Mouse (Mus musculus) heart, postnatal 25 days (tissue): Measurements from ENCODE around the gene Rab1a. TPM values are rescaled to one million over a fixed set of nuclear protein-coding genes. Genes with fewer than 3 reads are reported as not detected.
"Not testable (repeated sequence)": the region's sequence is repeated elsewhere in the genome, so short reads cannot be mapped to it uniquely, and the experiment has no call there.

Experiments
- DNase-seq: peaks from one replicate; pipeline ENCODE4 v3.0.0; 2022; ENCODE audit warnings: low spot score
- intact Hi-C: fragments of 180-260 bp; cut with DNase I; formaldehyde crosslinking; loops from one replicate; pipeline ENCODE4 v1.15.1; 2025
- total RNA-seq, 2 experiments: library from RNA; stranded (reverse); gene quantifications; 2 replicates each; pipeline ENCODE4 v1.2.3; 2021

Rab1a gene
- total RNA-seq = 100 to 1,000 TPM; 118 to 135 TPM

DNA sequence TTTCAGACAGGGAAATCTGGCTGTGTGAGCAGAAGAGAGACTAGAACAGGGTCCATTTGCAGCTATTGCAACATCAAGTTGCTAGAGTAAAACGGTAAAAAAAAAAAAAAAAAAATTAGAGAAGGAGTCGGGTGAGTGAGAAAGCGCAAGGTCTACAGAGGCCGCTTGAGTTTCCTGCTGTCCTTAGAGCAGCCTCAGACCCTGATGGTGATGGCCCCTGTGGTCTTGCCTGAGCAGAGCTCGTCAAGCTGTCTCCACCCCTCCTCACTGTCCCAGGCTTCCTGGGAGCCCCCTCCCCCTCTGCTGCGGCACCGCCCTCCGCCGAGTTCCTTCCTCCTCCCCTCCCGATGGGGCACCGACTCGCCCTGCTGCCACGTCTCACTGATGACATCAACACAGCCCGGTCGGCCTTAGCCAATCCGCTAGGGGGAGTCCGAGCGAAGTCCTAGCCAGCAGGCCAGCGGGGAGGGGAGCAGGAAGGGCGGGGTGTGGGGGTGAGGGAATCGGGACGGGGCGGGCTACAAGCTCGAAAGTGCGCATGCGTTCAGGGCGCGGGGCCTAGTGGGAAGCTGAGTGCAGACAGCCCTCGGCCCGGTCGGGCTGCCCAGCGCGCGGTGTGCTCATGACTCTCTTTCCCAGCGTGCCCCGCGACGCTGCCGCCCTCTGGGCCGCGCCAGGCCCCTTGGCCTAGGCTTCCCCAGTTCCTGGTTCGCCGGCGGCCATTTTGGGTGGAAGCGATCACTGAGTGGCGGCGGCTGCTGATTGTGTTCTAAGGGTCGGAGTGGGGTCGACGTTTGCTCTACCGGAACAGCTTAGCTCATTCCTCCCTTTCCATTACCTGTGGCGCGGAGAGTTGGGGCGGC is at the start of gene Rab1a:
Rab1a (plus strand) TSS at position 720 of the 863 bp plus-strand sequence.
- peak; percentile 100 for DNase-seq

DNA sequence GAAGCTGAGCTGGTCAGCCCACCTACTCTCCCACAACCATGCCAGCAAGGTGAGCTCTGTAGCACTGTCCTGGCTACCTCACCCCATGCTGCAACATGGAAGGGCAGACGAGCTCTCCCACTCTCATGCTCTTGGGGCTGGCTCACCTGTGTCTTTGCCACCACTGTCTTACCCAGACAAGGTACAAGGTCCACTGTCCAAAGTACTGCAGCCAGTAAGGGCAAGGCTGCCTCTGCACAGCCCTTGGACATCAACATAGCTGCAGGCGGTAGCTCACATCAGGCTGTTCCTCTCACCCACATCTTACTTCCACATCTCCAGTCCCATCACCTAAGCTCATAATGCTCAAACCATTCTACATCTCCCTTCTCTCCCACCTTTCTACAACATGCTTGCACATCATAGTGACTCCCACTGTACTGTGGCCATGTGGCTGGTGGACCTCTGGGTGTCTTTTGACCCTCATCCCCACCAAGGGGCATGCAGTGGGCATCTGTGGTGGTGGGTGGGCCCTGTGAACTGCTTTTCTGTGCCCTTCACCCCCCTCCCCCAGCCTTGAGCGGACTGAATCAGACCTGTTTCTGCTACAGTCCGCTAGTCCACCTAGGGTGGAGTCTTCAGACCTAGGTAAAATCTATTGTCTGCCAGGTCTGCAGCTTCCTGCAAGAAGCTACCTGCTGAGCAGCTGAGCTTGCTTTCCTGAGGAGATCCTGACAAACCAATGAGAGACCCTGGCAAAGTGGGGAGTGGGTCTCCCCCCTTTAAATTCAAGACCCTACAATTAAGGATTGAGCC is 48.9 kb upstream of the Rab1a start:
- intact Hi-C loops = no loop called here
- DNase-seq = no peak

More for the DNA sequence above, at the start of gene Rab1a:
- intact Hi-C loops = loop anchor here (2.0 to 5.0 kb wide), 2 partner anchors 48 to 131 kb away; partner anchors contain the start of genes Cep68 and Slc1a4

DNA sequence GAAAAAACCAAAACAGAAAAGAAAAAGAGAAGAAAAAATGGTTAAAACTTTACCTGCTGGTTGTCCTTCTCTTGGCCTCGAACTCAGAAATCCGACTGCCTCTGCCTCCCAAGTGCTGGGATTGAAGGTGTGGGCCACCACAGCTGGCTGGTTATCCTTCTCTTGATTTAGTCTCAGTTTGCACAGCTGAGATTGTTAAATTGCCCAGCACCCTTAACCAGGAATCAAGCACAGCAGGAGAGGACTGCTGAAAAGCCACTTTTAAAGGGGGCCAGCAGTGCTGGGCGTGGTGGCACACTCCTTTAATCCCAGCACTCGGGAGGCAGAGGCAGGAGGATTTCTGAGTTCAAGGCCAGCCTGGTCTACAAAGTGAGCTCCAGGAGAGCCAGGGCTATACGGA is 47.7 kb upstream of the Rab1a start:
- not testable (repeated sequence) for DNase-seq

DNA sequence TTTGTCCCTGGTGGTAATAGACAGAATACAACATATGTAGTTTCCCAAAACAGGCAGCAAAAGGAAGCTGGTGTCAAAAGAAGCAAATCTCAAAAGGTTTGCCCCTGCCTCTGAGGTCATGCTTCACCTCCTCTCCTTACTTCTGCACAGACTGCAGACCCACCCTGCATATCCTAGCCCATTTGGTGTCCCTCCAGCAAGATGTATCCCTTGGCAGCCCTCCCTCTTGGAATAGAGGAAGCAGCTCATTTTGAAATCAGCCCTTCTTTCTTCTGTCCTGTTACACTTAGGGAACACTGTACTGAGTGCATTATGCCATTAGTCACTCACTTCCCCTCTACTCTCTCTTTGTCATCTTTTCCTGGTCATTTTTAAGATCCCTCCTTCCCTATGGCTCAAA is 42.4 kb upstream of the Rab1a start:
- DNase-seq = no peak
- intact Hi-C loops = no loop called here

More for the DNA sequence above, 47.7 kb upstream of the Rab1a start:
- intact Hi-C loops = not testable (repeated sequence)

DNA sequence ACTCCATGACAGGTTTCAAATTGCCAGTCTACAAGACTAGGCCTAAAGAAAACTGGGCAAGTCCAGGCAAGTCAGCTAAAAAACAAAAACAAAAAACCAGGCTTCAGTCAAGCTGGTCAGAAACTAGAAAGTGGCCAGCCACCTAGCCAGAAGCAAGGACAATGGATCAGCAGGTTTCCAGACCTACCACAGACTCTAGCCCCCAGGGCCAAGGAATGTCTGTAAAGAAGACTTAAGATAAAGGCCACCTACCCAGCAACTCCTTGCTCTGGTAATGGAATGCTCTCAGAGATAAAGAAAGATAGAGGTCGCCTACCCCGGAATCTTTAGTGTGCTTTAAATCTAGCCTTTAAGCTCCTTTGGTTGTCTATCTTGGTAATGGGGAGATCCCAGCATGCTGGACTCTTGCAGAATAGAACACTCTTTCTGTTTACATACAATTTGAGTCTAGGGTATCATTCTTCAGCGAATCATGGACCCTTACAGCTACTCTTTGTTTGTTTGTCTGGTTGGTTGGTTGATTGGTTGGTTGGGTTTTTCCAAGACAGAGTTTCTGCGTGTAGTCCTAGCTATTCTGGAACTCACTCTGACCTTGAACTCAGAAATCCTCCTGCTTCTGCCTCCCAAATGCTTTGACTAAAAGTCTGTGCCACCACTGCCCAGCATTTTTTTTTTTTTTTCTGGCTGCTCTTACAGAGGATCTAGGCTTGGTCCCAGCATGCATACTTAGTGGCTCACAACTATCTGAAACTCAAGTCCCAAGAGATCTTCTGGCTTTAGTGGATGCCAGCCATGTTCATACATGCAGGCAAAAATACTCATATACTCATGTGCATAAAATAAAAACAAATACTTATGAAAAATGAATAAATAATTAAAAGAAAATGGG is 36.0 kb upstream of the Rab1a start:
- no peak for DNase-seq
- intact Hi-C loops = no loop called here

DNA sequence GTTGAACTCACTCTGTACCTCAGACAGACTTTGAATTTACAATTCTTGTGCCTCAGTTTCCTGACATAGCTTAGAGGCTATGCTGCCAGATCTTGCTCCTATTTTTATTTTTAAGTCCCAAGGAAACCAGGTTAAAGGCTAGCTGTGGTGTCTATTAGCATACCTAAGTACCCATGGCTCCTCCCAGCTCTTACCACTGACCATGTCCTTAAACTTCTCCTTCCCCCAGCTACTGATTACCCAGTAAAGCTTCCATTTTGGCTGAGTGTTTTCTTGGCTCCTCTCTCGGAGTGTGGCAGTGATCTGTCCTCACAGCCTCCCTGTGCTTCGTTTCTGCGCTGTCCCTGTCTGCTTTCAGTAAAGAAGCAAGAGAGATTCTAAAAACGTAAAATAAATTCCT is 35.2 kb upstream of the Rab1a start:
- intact Hi-C loops = no loop called here
- DNase-seq = no peak

DNA sequence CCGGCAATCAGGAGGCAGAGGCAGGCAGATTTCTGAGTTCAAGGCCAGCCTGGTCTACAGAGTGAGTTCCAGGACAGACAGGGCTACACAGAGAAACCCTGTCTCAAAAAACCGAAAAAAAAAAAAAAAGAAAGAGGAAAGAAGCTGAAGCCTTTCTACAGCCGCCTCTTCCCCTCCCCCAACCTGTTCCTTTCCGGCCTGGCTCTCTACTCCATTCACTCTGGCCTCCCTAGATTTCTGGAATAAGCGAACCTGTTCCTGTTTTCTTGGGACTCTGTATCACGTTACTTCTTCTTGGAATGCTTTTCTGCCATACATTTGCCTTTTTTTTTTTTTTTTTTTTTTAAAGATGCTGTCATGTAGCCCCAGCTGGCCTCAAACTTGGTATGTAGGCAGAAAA is 34.8 kb upstream of the Rab1a start:
- intact Hi-C loops, DNase-seq: not testable (repeated sequence)

DNA sequence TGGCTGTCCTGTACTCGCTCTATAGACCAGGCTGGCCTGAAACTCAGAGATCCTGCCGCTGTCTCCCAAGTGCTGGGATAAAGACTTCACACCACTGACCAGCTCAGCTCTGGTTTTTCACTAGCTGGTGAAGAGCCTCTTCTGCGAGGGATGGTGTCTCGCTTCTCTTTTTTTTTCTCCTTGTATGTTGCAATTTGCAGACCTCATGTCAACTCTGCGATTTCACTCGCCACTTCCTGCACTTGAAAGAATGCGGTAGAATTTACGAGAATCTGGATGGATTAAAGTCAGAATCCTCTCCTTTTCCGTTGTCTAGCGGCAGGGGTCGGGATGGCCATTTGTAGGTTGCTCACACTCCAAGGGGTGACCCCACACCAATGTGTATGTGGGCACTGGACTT is 32.3 kb upstream of the Rab1a start:
- DNase-seq = no peak
- intact Hi-C loops = no loop called here

DNA sequence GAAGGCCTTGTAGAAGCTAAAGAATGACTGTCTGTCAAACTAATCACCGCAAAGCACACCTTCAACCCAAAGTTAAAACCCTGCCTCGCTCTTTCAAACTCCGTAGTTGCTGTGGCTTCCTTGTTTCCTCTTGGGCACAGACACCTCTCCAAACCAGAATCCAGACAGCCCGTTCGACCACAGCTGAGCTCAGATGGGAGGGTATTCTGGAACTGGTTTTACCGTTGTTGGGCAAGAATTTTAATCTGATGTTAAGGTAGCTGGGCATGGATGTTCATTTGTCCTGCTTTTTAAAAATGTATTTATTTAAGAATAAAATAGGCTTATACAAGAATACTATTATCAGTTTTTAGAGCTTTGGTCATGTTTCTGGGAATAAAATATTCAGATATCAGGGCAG is 14.0 kb upstream of the Rab1a start:
- DNase-seq = no peak

DNA sequence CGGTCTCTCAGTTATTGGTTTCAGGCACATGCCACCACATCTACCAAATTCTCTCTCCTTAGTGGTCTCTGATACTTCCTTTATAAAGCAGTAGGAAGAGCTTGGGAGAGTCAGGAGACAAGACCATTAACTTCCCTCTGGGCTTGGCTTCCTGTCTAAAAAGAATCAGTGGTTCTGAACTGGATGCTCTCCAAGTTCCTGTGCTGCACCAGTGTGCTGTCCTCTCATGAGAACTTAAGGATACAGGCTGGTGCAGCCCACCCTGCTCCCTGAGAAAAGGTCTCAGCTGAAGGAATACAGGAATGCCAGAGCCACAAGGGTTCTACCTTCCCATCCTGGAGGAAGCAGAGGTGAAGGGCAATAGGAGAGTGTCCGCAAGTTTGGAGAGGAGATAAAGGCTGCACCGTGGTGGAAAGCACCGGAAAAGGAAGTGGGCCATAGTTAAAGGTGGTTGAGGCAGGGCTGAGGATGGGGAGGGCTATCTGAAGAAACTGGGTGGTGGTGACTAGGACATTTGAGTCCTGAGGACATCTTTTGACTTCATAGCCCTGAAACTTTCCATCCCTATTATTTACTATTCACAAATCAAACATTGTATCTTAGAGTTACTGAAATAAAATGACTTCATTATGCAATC is 8.0 kb upstream of the Rab1a start:
- peak; percentile 6 for DNase-seq
- intact Hi-C loops = no loop called here

More for the DNA sequence above, 14.0 kb upstream of the Rab1a start:
- intact Hi-C loops = no loop called here

DNA sequence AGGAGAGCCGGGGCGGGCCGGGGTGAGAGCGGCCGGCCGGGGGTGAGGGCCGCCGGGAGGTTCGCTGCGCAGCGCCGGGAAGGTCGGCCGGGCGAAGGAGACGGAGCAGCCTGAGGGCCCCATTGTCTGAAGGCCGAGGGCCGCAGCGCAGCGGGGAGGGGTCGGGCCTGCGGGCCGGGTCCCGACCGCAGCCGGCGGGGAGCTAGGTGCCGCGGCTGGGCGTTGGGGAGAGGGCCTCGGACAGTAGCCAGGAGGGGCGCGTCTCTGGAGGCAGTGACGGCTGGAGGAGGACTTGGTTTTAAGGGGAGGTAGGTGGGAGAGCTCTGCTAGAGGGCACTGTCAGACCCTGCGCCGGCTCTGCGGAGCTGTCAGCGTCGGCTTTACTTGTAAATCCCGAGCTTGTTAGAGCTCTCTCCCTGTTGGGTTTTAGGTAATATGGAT is 449 bp downstream of the Rab1a start:
- DNase-seq = no peak
- intact Hi-C loops = loop anchor here (2.0 to 5.0 kb wide), 2 partner anchors 47 to 131 kb away; partner anchors contain the start of genes Cep68 and Slc1a4

DNA sequence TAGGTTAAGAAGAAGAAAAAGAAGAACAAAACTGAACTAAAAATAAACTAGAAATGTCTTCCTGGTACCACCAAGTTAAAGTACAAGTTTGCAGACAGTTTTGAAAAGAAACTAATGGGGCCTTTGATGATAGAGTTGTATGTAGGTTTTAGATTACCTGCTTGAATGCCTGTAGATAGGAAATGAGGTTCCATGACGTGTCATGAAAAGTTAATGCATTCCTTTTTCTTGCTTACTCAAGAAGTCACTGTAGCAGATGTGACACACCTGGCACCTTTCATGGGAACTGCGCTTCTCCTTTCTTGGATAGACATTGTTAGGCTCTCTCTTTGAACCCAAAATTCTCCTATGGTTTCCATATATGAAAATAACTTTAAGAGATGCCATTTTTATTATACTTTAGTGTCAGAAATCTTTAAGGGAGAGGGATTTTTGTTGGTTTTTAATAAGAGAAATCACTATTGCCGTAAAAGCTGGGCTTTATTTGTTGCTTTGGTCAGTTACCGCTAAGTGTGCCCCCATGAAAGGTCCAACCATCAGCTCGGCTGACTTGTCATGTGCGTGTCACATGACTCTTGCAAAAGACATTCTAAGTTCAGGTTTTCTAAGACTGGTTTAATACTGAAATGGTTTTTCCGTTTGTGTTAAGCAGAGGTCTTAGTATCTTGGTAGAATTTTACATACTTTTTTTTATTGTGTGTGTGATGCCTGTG is 1.2 kb downstream of the Rab1a start:
- intact Hi-C loops = loop anchor here (5.0 kb wide), 1 partner anchor 130 kb away; the partner anchor contains the start of gene Slc1a4
- no peak for DNase-seq

DNA sequence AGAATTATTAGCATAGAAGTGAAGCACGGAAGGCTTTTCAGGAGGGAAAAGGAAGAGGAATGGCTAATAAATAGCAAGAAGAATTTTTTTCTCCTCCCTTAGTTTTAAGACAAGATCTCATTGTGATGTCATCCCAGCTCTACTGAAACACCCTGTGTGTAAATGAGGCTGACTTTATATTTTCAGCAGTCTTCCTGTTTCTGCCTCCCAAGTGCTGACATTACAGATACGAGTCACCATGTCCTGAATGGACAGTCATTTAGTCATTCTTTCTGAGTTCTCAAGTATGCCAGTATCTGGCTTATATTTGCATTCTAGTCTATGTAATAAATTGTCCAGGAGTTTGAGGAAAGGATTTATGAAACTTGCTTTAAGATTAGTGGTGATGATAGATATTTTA is 3.1 kb downstream of the Rab1a start:
- DNase-seq = no peak
- intact Hi-C loops = loop anchor here (5.0 kb wide), 1 partner anchor 128 kb away; the partner anchor contains the start of gene Slc1a4

DNA sequence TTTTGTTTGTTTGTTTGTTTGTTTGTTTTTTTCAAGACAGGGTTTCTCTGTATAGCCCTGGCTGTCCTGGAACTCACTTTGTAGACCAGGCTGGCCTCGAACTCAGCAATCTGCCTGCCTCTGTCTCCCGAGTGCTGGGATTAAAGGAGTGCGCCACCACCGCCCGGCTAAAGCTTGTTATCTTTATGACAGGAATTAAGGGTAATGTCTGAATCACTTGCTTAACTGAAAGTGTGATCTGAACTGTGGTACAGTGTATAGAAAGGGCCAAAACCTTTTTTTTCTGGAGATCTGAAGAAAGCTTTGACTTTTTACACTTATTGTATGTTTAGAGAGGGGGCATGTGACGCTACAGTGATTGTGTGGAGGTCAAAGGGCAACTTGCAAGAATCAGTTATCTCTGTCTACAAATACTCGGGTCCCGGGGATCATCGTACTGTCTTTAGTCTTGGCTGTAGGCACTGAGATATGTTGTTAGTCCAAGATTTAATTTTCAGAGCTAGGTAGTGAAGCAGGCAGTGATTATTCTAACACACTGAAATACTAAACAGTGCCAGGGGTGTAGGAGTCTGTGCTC is 3.7 kb downstream of the Rab1a start:
- intact Hi-C loops = loop anchor here (5.0 kb wide), 1 partner anchor 127 kb away; the partner anchor contains the start of gene Slc1a4
- no peak for DNase-seq

DNA sequence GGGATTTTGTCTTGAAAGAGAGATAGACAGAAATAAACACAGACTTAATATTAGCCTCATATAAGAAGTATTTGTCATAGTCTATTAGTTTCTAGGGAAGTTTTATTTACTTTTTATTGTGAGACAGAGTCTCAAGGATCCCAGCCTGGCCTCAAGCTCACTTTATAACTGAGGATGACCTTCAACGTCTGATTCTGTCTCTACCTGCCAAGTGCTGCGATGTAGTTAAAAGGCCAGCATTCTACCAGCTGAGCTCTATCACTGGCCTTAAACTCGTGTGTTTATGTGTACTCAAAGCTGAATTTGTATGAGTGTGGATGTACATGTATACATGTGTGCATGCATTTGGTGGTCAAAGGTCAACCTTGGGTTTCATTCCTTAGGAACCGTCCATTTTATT is 4.3 kb downstream of the Rab1a start:
- no peak for DNase-seq
- intact Hi-C loops = no loop called here

DNA sequence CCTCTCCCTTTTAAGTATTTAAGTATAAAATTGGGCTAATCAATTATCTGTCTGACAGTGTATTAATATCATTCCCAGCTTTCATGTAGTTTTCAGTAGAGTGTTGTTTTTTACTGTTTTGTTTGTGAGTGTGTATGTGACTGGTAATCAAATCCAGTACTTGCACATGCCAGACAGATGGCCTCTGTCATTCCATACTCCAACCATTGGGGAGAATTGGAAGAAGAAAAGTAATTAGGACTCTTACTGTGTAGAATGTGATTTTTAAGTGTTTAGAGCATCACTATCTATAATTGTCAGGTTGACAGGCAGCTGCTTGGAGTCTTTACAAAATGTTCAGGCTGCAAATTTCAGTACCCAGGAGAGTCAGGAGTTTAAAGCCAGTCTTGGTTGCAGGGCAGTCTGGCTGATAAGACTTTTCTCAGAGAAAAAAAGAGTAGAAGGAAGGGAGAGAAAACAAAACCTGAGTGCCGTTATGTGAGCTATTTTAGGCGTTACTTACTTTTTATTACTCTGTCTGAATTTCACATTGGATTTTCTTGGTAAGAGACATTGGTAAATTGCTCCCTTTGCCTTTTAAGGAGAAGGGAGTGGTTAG is 5.5 kb downstream of the Rab1a start:
- intact Hi-C loops = no loop called here
- no peak for DNase-seq

DNA sequence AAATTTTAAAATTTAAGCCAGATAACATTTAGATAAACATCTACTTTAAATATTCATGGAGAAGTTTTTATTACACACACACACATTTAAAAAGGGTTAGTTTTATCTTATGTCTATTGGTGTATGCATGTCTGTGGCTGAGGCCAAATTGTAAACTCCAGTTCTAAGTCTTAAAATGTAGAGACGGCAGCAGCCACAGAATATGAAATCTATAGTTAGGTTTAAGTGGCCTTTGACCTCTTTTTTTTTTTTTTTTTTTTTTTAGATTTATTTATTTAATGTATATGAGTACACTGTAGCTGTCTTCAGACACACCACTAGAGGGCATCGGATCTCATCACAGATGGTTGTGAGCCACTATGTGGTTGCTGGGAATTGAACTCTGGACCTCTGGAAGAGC is 6.4 kb downstream of the Rab1a start:
- intact Hi-C loops = no loop called here
- DNase-seq = no peak

DNA sequence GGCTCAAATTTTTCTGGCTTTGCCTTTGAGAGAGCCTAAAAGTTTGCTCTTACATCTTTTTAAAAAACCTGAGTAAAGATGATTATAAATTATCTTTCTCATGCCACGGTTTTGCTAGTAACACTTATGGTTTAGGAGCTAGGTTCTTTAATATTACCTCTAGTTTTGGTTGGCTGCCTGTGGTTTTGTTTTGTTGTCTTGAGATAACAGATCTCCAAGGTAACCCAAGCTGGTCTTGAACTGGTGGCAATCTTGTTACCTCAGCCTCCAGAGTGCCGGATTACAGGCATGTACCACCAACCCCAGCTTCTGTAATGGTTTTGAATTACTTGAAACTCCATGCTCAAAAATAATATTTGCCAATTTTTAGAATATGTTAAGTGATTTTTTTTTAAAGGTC is 10.6 kb downstream of the Rab1a start:
- DNase-seq = no peak
- intact Hi-C loops = no loop called here
